Mouse (Mus musculus): ENCODE measurements around the gene Rnf43.

Rnf43 gene

GRCm38 (mm10) chr11:87748132-87749119 lies 85.9 kb downstream of the Rnf43 start:
- peak; percentile 82 to 92 for DNase-seq

GRCm38 (mm10) chr11:87749192-87750042 lies 86.9 kb downstream of the Rnf43 start:
- DNase-seq: peak; percentile 89 to 96

- peak in 1 of 2 experiments; percentile 37 for DNase-seq
Observed at GRCm38 (mm10) chr11:87750043-87750421, 87.5 kb downstream of the Rnf43 start.

- DNase-seq: peak in 1 of 2 experiments; percentile 70
Observed at GRCm38 (mm10) chr11:87750521-87750920, 88.0 kb downstream of the Rnf43 start.

- peak in 1 of 2 experiments; percentile 59 for DNase-seq
Observed at GRCm38 (mm10) chr11:87751031-87751430, 88.5 kb downstream of the Rnf43 start.

GRCm38 (mm10) chr11:87751491-87751966 lies 89.0 kb downstream of the Rnf43 start:
- DNase-seq: peak; percentile 78 to 91

GRCm38 (mm10) chr11:87752307-87752706 lies 89.8 kb downstream of the Rnf43 start:
- no peak for DNase-seq

- DNase-seq: peak in 1 of 2 experiments; percentile 42
Observed at GRCm38 (mm10) chr11:87753255-87753654, 90.7 kb downstream of the Rnf43 start.

- DNase-seq: peak in 1 of 2 experiments; percentile 40
Observed at GRCm38 (mm10) chr11:87753891-87754501, 91.5 kb downstream of the Rnf43 start.

GRCm38 (mm10) chr11:87754603-87755002 lies 92.1 kb downstream of the Rnf43 start:
- DNase-seq: peak; percentile 91 to 95

GRCm38 (mm10) chr11:87755360-87756017 lies 93.0 kb downstream of the Rnf43 start:
- DNase-seq: peak; percentile 96 to 99

- peak; percentile 75 to 87 for DNase-seq
Observed at GRCm38 (mm10) chr11:87756251-87756820, 93.8 kb downstream of the Rnf43 start.

GRCm38 (mm10) chr11:87757001-87757954 lies 94.8 kb downstream of the Rnf43 start:
- DNase-seq: peak in 1 of 2 experiments; percentile 69

GRCm38 (mm10) chr11:87758161-87758911 lies 95.8 kb downstream of the Rnf43 start:
- DNase-seq: peak in 1 of 2 experiments; percentile 10

- DNase-seq: peak in 1 of 2 experiments; percentile 7
Observed at GRCm38 (mm10) chr11:87758957-87759608, 96.6 kb downstream of the Rnf43 start.

GRCm38 (mm10) chr11:87759609-87760005 lies 97.1 kb downstream of the Rnf43 start:
- DNase-seq: peak; percentile 65 to 82

GRCm38 (mm10) chr11:87760301-87761081 lies 98.0 kb downstream of the Rnf43 start, which contains the start of gene Tspoap1:
TSS of gene Tspoap1 (plus strand) at chr11:87760541.
- peak in 1 of 2 experiments; percentile 52 for DNase-seq

GRCm38 (mm10) chr11:87761181-87761721 lies 98.7 kb downstream of the Rnf43 start:
- DNase-seq: no peak

Measured in thymus, adult 18-20 months (tissue).